Mouse (Mus musculus): ENCODE data around the gene Dgkk. TPM values are rescaled to one million over a fixed set of nuclear protein-coding genes. Genes with fewer than 3 reads are reported as not detected.
"Not testable (repeated sequence)": the region's sequence is repeated elsewhere in the genome, so short reads cannot be mapped to it uniquely, and the experiment has no call there.

The Dgkk gene
- 3.1 and 3.3 TPM in 2 replicates for polyA plus RNA-seq (2011; ENCODE audit: insufficient read depth, insufficient read length, low read depth, missing spikeins)

DNA sequence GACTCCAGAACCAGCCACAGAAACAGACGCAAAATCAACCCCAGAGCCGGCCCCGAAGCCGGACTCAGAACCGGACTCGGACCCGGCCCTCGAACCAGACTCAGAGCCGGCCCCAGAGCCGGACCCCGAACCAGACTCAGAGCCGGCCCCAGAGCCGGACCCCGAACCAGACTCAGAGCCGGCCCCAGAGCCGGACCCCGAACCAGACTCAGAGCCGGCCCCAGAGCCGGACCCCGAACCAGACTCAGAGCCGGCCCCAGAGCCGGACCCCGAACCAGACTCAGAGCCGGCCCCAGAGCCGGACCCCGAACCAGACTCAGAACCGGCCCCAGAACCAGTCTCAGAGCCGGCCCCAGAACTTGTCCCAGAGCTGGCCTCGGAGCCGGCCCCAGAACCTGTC is at the start of gene Dgkk:
Gene Dgkk, plus strand, starts transcription at position 301 of the 400 bp plus-strand sequence.
- not testable (repeated sequence) for H3K27ac ChIP-seq (ENCODE audit: insufficient read depth, low read length); H3K36me3 ChIP-seq (ENCODE audit: control insufficient read depth, insufficient read depth, low read length, poor library complexity, severe bottlenecking); H3K9ac ChIP-seq (ENCODE audit: low read depth, poor library complexity, severe bottlenecking); H3K4me1 ChIP-seq (ENCODE audit: control insufficient read depth, insufficient read depth, low read length); H3K9me3 ChIP-seq (replicated peaks; ENCODE audit: control insufficient read depth, insufficient read depth, low read length, poor library complexity, severe bottlenecking); H3K27me3 ChIP-seq (ENCODE audit: control insufficient read depth, insufficient read depth, low read length, poor library complexity, severe bottlenecking)
- H3K4me3 ChIP-seq (ENCODE audit: low read depth, low read length), result peak within 1 kb of the TSS; percentile 57

DNA sequence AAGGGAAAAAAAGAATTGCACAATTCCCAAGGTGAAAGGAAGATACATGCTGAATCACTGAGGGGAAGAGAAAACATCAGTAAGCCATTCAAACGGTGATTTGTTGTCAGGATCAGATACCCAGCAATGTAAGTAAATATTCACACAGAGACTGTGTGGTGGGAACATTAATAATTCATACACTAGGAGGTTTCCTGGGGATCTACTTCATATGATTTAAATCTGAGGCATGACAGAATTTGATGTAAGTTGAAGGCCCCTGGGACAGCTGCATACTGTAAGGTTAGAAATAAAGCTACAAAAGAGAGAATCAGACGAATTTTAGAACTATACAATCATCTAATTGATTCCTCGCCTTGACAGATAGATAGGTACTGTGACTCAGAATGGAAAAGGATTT is 45.1 kb upstream of the Dgkk start:
- Histone ChIP-seq H3K4me3 (ENCODE audit: low read depth, low read length) (no peak overlapping the region), H3K36me3 (ENCODE audit: control insufficient read depth, insufficient read depth, low read length, poor library complexity, severe bottlenecking) (no peaks in the 10 kb centered on the region), H3K27me3 (ENCODE audit: control insufficient read depth, insufficient read depth, low read length, poor library complexity, severe bottlenecking) (no peaks in the 10 kb centered on the region), H3K9ac (ENCODE audit: low read depth, poor library complexity, severe bottlenecking) (no peak overlapping the region), H3K9me3 (replicated peaks; ENCODE audit: control insufficient read depth, insufficient read depth, low read length, poor library complexity, severe bottlenecking) (no peaks in the 10 kb centered on the region), H3K4me1 (ENCODE audit: control insufficient read depth, insufficient read depth, low read length) (no peaks in the 10 kb centered on the region), H3K27ac (ENCODE audit: insufficient read depth, low read length) (no peak overlapping the region)
- no peak for TF ChIP-seq EP300 (IDR thresholded peaks at IDR 0.05; ENCODE audit: insufficient read depth, low read depth, low read length)
- TF ChIP-seq CTCF (IDR thresholded peaks at IDR 0.05; ENCODE audit: low read depth, low read length), result no peak
- TF ChIP-seq POLR2A (IDR thresholded peaks at IDR 0.05; ENCODE audit: insufficient read depth, low read length), result no peak

- Histone ChIP-seq H3K36me3 (ENCODE audit: control insufficient read depth, insufficient read depth, low read length, poor library complexity, severe bottlenecking) (no peaks in the 10 kb centered on the region), H3K9ac (ENCODE audit: low read depth, poor library complexity, severe bottlenecking) (no peak overlapping the region), H3K9me3 (replicated peaks; ENCODE audit: control insufficient read depth, insufficient read depth, low read length, poor library complexity, severe bottlenecking) (no peaks in the 10 kb centered on the region), H3K27me3 (ENCODE audit: control insufficient read depth, insufficient read depth, low read length, poor library complexity, severe bottlenecking) (no peaks in the 10 kb centered on the region), H3K27ac (ENCODE audit: insufficient read depth, low read length) (no peak overlapping the region), H3K4me3 (ENCODE audit: low read depth, low read length) (no peak overlapping the region), H3K4me1 (ENCODE audit: control insufficient read depth, insufficient read depth, low read length) (no peaks in the 10 kb centered on the region)
- TF ChIP-seq POLR2A (IDR thresholded peaks at IDR 0.05; ENCODE audit: insufficient read depth, low read length) (no peak), EP300 (IDR thresholded peaks at IDR 0.05; ENCODE audit: insufficient read depth, low read depth, low read length) (no peak), CTCF (IDR thresholded peaks at IDR 0.05; ENCODE audit: low read depth, low read length) (no peak)
Observed at GRCm38 (mm10) chrX:6750714-6751113, 28.4 kb upstream of the Dgkk start.

GRCm38 (mm10) chrX:6751549-6752047 is 27.5 kb upstream of the Dgkk start:
- H3K27me3 ChIP-seq (ENCODE audit: control insufficient read depth, insufficient read depth, low read length, poor library complexity, severe bottlenecking), result no peaks in the 10 kb centered on the region
- TF ChIP-seq EP300 (IDR thresholded peaks at IDR 0.05; ENCODE audit: insufficient read depth, low read depth, low read length) (no peak), POLR2A (IDR thresholded peaks at IDR 0.05; ENCODE audit: insufficient read depth, low read length) (no peak), CTCF (IDR thresholded peaks at IDR 0.05; ENCODE audit: low read depth, low read length) (no peak)
- H3K4me3 ChIP-seq (ENCODE audit: low read depth, low read length), result no peak overlapping the region
- H3K36me3 ChIP-seq (ENCODE audit: control insufficient read depth, insufficient read depth, low read length, poor library complexity, severe bottlenecking), result no peaks in the 10 kb centered on the region
- no peaks in the 10 kb centered on the region for H3K9me3 ChIP-seq (replicated peaks; ENCODE audit: control insufficient read depth, insufficient read depth, low read length, poor library complexity, severe bottlenecking)
- no peak overlapping the region for H3K9ac ChIP-seq (ENCODE audit: low read depth, poor library complexity, severe bottlenecking)
- no peaks in the 10 kb centered on the region for H3K4me1 ChIP-seq (ENCODE audit: control insufficient read depth, insufficient read depth, low read length)
- H3K27ac ChIP-seq (ENCODE audit: insufficient read depth, low read length), result no peak overlapping the region

GRCm38 (mm10) chrX:6777489-6778249 is 1.4 kb upstream of the Dgkk start:
- Histone ChIP-seq H3K9me3 (replicated peaks; ENCODE audit: control insufficient read depth, insufficient read depth, low read length, poor library complexity, severe bottlenecking) (no peaks in the 10 kb centered on the region), H3K36me3 (ENCODE audit: control insufficient read depth, insufficient read depth, low read length, poor library complexity, severe bottlenecking) (no peaks in the 10 kb centered on the region), H3K9ac (ENCODE audit: low read depth, poor library complexity, severe bottlenecking) (no peak overlapping the region), H3K4me1 (ENCODE audit: control insufficient read depth, insufficient read depth, low read length) (no peaks in the 10 kb centered on the region), H3K4me3 (ENCODE audit: low read depth, low read length) (no peak overlapping the region), H3K27ac (ENCODE audit: insufficient read depth, low read length) (no peak overlapping the region), H3K27me3 (ENCODE audit: control insufficient read depth, insufficient read depth, low read length, poor library complexity, severe bottlenecking) (peaks cover 3% of the 10 kb centered on the region)
- TF ChIP-seq POLR2A (IDR thresholded peaks at IDR 0.05; ENCODE audit: insufficient read depth, low read length) (no peak), CTCF (IDR thresholded peaks at IDR 0.05; ENCODE audit: low read depth, low read length) (no peak), EP300 (IDR thresholded peaks at IDR 0.05; ENCODE audit: insufficient read depth, low read depth, low read length) (no peak)

DNA sequence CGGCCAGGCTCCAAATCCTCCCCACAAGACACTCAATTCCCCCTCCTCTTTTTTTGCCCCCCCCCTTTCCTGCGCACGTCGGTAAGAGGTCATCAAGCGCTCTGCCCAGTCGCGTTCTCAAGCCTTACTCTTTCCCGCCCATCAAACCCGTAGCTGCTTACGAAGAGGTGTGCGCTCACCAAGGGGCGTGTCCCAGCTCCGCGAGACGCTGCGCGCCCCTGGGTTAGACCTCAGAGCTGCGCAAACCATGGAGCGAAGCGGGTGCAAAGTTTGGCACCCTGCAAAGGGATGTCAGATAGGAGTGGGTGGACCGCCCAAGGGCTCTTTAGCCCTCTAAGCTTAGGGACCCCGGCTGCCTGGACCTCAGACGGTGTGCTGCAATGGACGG is 862 bp upstream of the Dgkk start:
- TF ChIP-seq CTCF (IDR thresholded peaks at IDR 0.05; ENCODE audit: low read depth, low read length) (no peak), POLR2A (IDR thresholded peaks at IDR 0.05; ENCODE audit: insufficient read depth, low read length) (no peak), EP300 (IDR thresholded peaks at IDR 0.05; ENCODE audit: insufficient read depth, low read depth, low read length) (no peak)
- Histone ChIP-seq H3K36me3 (ENCODE audit: control insufficient read depth, insufficient read depth, low read length, poor library complexity, severe bottlenecking) (no peaks in the 10 kb centered on the region), H3K9ac (ENCODE audit: low read depth, poor library complexity, severe bottlenecking) (no peak overlapping the region), H3K4me1 (ENCODE audit: control insufficient read depth, insufficient read depth, low read length) (no peaks in the 10 kb centered on the region), H3K9me3 (replicated peaks; ENCODE audit: control insufficient read depth, insufficient read depth, low read length, poor library complexity, severe bottlenecking) (no peaks in the 10 kb centered on the region), H3K27me3 (ENCODE audit: control insufficient read depth, insufficient read depth, low read length, poor library complexity, severe bottlenecking) (peaks cover 3% of the 10 kb centered on the region), H3K4me3 (ENCODE audit: low read depth, low read length) (peak overlapping the region; percentile 57), H3K27ac (ENCODE audit: insufficient read depth, low read length) (no peak overlapping the region)

Data from ES-Bruce4 (cell line).